Mouse (Mus musculus) hindbrain, embryonic 12.5 days (tissue): ENCODE measurements around the gene Acss1. TPM values are rescaled to one million over a fixed set of nuclear protein-coding genes. Genes with fewer than 3 reads are reported as not detected.

Experiments
- ATAC-seq: fragments of 200-750 bp; cut with Nextera tagmentation; 2 replicates; pipeline ENCODE4 v1.8.0; 2017; ENCODE audit warnings: moderate TSS enrichment; ENCODE audit not compliant: low FRiP score
- H3K27ac ChIP-seq: fragments of 300-500 bp; sonication (generic); 2 replicates; pipeline ENCODE4 v1.5.1; 2016; ENCODE audit warnings: mild to moderate bottlenecking
- H3K27me3 ChIP-seq: fragments of 300-500 bp; sonication (generic); 2 replicates; pipeline ENCODE4 v1.6.1; 2016; ENCODE audit warnings: mild to moderate bottlenecking
- H3K36me3 ChIP-seq: fragments of 300-500 bp; sonication (generic); 2 replicates; pipeline ENCODE4 v1.6.1; 2016; ENCODE audit warnings: mild to moderate bottlenecking
- H3K4me1 ChIP-seq: fragments of 300-500 bp; sonication (generic); 2 replicates; pipeline ENCODE4 v1.6.1; 2016
- H3K4me2 ChIP-seq: fragments of 300-500 bp; sonication (generic); replicated peaks from 2 replicates; pipeline ENCODE4 v1.6.1; 2016; ENCODE audit warnings: mild to moderate bottlenecking
- H3K4me3 ChIP-seq: fragments of 300-500 bp; sonication (generic); 2 replicates; pipeline ENCODE4 v1.5.1; 2016; ENCODE audit warnings: mild to moderate bottlenecking
- H3K9ac ChIP-seq: fragments of 300-500 bp; sonication (generic); 2 replicates; pipeline ENCODE4 v1.6.1; 2016; ENCODE audit warnings: mild to moderate bottlenecking, moderate library complexity
- H3K9me3 ChIP-seq: fragments of 300-500 bp; sonication (generic); replicated peaks from 2 replicates; pipeline ENCODE4 v1.6.1; 2016; ENCODE audit warnings: mild to moderate bottlenecking
- WGBS: fragments of 180-500 bp; shearing (Covaris S2); methylation state at CpG from one replicate; pipeline ENCODE4 v1.1.7; 2016; 5-methylcytosine and 5-hydroxymethylcytosine counted together
- polyA plus RNA-seq: library from polyadenylated mRNA; unstranded; fragments of >200 nt; fragmentation: Nextera tagmentation; extraction: Ambion mirVana; gene quantifications from 2 replicates; pipeline ENCODE4 v1.2.1, GENCODE M21; 2016

Gene Acss1
- polyA plus RNA-seq, 1 experiment from 2014 or later: 28.4 TPM

GRCm38 (mm10) chr2:150624926-150625325 is 43.4 kb downstream of the Acss1 start:
- WGBS: 88% methylated on average over 8 of the region's 8 CpGs
- Histone ChIP-seq H3K27me3 (no peaks in the 10 kb centered on the region), H3K9me3 (no peaks in the 10 kb centered on the region), H3K9ac (no peak overlapping the region), H3K4me2 (no peak overlapping the region), H3K4me3 (no peak overlapping the region), H3K4me1 (no peaks in the 10 kb centered on the region), H3K36me3 (peaks cover 67% of the 10 kb centered on the region), H3K27ac (no peak overlapping the region)
- peak; percentile 26; the same call in 1 of the 2 replicates for ATAC-seq

- H3K4me1 ChIP-seq: no peaks in the 10 kb centered on the region
- no peak for ATAC-seq
- H3K9ac ChIP-seq: no peak overlapping the region
- H3K27me3 ChIP-seq: no peaks in the 10 kb centered on the region
- no peak overlapping the region for H3K27ac ChIP-seq
- H3K4me2 ChIP-seq: no peak overlapping the region
- 92% methylated on average over 3 of the region's 3 CpGs for WGBS
- H3K9me3 ChIP-seq: no peaks in the 10 kb centered on the region
- H3K36me3 ChIP-seq: peaks cover 73% of the 10 kb centered on the region
- H3K4me3 ChIP-seq: no peak overlapping the region
Measured at GRCm38 (mm10) chr2:150623957-150624356, 44.3 kb downstream of the Acss1 start.

- Histone ChIP-seq H3K4me3 (no peak overlapping the region), H3K36me3 (peaks cover 64% of the 10 kb centered on the region), H3K27ac (no peak overlapping the region), H3K9me3 (no peaks in the 10 kb centered on the region), H3K4me1 (no peaks in the 10 kb centered on the region), H3K9ac (no peak overlapping the region), H3K4me2 (no peak overlapping the region), H3K27me3 (no peaks in the 10 kb centered on the region)
- 72% methylated on average over 3 of the region's 3 CpGs for WGBS
- no peak for ATAC-seq
Measured at GRCm38 (mm10) chr2:150621698-150622097, 46.6 kb downstream of the Acss1 start.

- WGBS: 81% methylated on average over 3 of the region's 3 CpGs
Measured at GRCm38 (mm10) chr2:150610097-150610496, 58.2 kb downstream of the Acss1 start.

GRCm38 (mm10) chr2:150608872-150609560 is 59.3 kb downstream of the Acss1 start:
- under 1% methylated on average over 10 of the region's 10 CpGs for WGBS
- H3K27me3 ChIP-seq: 0 out of 2 replicates have a peak, but pooled peaks cover 5% of the 10 kb centered on the region
- H3K4me1 ChIP-seq: peaks cover 12% of the 10 kb centered on the region
- H3K9ac ChIP-seq: peak overlapping the region; percentile 41; the same call in 1 of the 2 replicates
- no peaks in the 10 kb centered on the region for H3K36me3 ChIP-seq
- peak overlapping the region; percentile 80 for H3K4me2 ChIP-seq
- H3K9me3 ChIP-seq: no peaks in the 10 kb centered on the region
- ATAC-seq: peak; percentile 73
- H3K4me3 ChIP-seq: peak overlapping the region; percentile 86
- no peak overlapping the region for H3K27ac ChIP-seq

More at GRCm38 (mm10) chr2:150610097-150610496, 58.2 kb downstream of the Acss1 start:
- Histone ChIP-seq H3K9me3 (no peaks in the 10 kb centered on the region), H3K9ac (no peak overlapping the region), H3K4me3 (no peak overlapping the region), H3K27ac (no peak overlapping the region), H3K4me2 (no peak overlapping the region), H3K4me1 (peaks cover 12% of the 10 kb centered on the region), H3K27me3 (0 out of 2 replicates have a peak, but pooled peaks cover 5% of the 10 kb centered on the region), H3K36me3 (no peaks in the 10 kb centered on the region)
- no peak for ATAC-seq

- under 1% methylated on average over 42 of the region's 42 CpGs for WGBS
Measured at GRCm38 (mm10) chr2:150608087-150608799, 60.1 kb downstream of the Acss1 start, which contains the start of gene Apmap. TSS of gene Apmap (minus strand) at chr2:150608567.

GRCm38 (mm10) chr2:150607086-150607485 is 61.2 kb downstream of the Acss1 start:
- WGBS: 86% methylated on average over 1 of the region's 1 CpGs
- Histone ChIP-seq H3K9me3 (no peaks in the 10 kb centered on the region), H3K27me3 (no peaks in the 10 kb centered on the region), H3K9ac (no peak overlapping the region), H3K4me2 (peak overlapping the region; percentile 80), H3K4me1 (peaks cover 12% of the 10 kb centered on the region), H3K4me3 (no peak overlapping the region), H3K36me3 (no peaks in the 10 kb centered on the region), H3K27ac (no peak overlapping the region)
- no peak for ATAC-seq

More at GRCm38 (mm10) chr2:150608087-150608799, 60.1 kb downstream of the Acss1 start, which contains the start of gene Apmap:
- peak; percentile 98 for ATAC-seq
- Histone ChIP-seq H3K27me3 (0 out of 2 replicates have a peak, but pooled peaks cover 5% of the 10 kb centered on the region), H3K4me1 (peaks cover 12% of the 10 kb centered on the region), H3K4me2 (peak within 1 kb of the TSS; percentile 80), H3K36me3 (no peaks in the 10 kb centered on the region), H3K27ac (peak within 1 kb of the TSS; percentile 25; the same call in 1 of the 2 replicates), H3K4me3 (peak within 1 kb of the TSS; percentile 86), H3K9ac (peak within 1 kb of the TSS; percentile 87), H3K9me3 (no peaks in the 10 kb centered on the region)

DNA sequence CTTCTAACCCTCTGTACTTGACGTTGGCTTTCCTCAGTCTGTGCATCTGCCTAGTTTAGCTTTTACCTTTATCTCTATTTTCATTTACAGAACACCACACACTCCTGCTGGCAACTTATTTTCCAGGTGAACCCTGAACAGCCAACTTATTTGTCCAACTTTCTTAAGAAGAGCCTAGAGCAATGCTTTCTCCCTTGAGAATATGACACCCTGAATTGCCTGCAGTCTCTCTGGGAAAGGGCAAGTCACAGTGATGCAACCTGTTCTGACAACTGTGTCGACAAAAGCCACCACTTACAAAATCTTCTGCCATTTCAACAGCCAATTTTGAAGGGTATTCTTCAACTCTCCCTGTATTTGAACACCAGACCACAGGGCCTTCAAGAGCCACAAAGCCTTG is 63.5 kb downstream of the Acss1 start:
- Histone ChIP-seq H3K27ac (no peak overlapping the region), H3K4me1 (peaks cover 12% of the 10 kb centered on the region), H3K9me3 (no peaks in the 10 kb centered on the region), H3K4me2 (no peak overlapping the region), H3K9ac (no peak overlapping the region), H3K27me3 (no peaks in the 10 kb centered on the region), H3K4me3 (no peak overlapping the region), H3K36me3 (no peaks in the 10 kb centered on the region)
- 92% methylated on average over 2 of the region's 2 CpGs for WGBS
- no peak for ATAC-seq

GRCm38 (mm10) chr2:150602166-150602565 is 66.1 kb downstream of the Acss1 start:
- Histone ChIP-seq H3K4me2 (no peak overlapping the region), H3K4me3 (no peak overlapping the region), H3K36me3 (no peaks in the 10 kb centered on the region), H3K27ac (no peak overlapping the region), H3K9ac (no peak overlapping the region), H3K4me1 (peaks cover 2% of the 10 kb centered on the region), H3K9me3 (no peaks in the 10 kb centered on the region), H3K27me3 (no peaks in the 10 kb centered on the region)
- WGBS: 91% methylated on average over 2 of the region's 2 CpGs
- no peak for ATAC-seq

DNA sequence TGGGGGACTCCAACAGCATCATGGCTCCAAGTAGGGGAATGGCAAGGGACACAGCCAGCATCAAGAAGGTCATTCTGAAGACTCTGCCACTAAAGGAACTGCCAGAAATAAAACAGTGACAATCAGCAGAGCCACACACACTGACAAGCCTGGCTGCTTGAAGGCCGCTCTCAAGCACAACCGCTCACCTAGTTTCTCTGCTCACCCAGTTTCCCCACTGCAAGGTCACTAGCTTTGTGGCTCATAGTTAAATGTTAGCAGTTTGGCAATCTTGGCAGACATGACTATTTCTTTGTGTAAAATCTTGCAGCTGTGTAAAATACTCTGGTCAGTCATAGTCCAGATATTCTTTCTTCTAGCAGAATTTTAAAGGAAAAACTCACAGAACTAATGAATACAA is 68.0 kb downstream of the Acss1 start:
- no peak for ATAC-seq
- Histone ChIP-seq H3K4me2 (no peak overlapping the region), H3K27me3 (no peaks in the 10 kb centered on the region), H3K9ac (no peak overlapping the region), H3K4me3 (no peak overlapping the region), H3K4me1 (no peaks in the 10 kb centered on the region), H3K9me3 (no peaks in the 10 kb centered on the region), H3K27ac (no peak overlapping the region), H3K36me3 (no peaks in the 10 kb centered on the region)
- 95% methylated on average over 2 of the region's 2 CpGs for WGBS

GRCm38 (mm10) chr2:150595411-150596190 is 72.7 kb downstream of the Acss1 start:
- Histone ChIP-seq H3K4me1 (no peaks in the 10 kb centered on the region), H3K27ac (no peak overlapping the region), H3K4me2 (no peak overlapping the region), H3K9me3 (no peaks in the 10 kb centered on the region), H3K9ac (no peak overlapping the region), H3K27me3 (no peaks in the 10 kb centered on the region), H3K36me3 (peaks cover 15% of the 10 kb centered on the region), H3K4me3 (no peak overlapping the region)
- 84% methylated on average over 3 of the region's 3 CpGs for WGBS
- no peak for ATAC-seq

- Histone ChIP-seq H3K27ac (no peak overlapping the region), H3K4me2 (no peak overlapping the region), H3K9me3 (no peaks in the 10 kb centered on the region), H3K27me3 (no peaks in the 10 kb centered on the region), H3K4me1 (no peaks in the 10 kb centered on the region), H3K9ac (no peak overlapping the region), H3K36me3 (peaks cover 54% of the 10 kb centered on the region), H3K4me3 (no peak overlapping the region)
- 75% methylated on average over 11 of the region's 11 CpGs for WGBS
- ATAC-seq: no peak
Measured at GRCm38 (mm10) chr2:150589076-150589475, 79.2 kb downstream of the Acss1 start.
